Comparison of ENCODE assay signal across 13 mouse cellular contexts in the genomic region with DNA sequence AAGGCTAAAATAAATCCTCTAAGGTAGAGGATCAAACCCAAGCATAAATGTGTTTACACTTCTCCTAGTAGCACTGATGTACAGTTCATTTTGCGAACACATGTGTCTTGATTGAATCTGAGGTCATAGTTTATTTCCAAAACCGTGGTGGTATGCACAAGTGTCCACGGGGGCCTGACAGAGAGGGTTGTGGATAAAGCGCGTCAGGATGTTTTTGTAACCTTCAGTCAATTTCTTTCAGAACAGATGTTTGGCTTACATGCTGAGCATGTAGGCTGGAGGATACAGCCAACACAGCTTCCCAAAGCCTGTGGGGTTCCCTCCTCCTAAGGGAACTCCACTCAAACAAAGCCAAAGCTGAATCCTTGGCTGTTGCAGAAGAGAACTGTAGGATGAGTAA.
DNase-seq lines count a peak whose midpoint lies in the region; ATAC-seq lines count a peak whose summit lies in the region.
"Had no signal": no experiment of that assay in that cellular context is flagged by ENCODE, and none has a peak within 500 bp of the region (broad histone marks: within the 10 kb centered on the region; RNA-seq: fewer than 3 reads in every experiment).

No protein-coding gene starts in this region.

- DNase-seq in heart, adult 8-10 months (ENCODE audit: low spot score) = peak; percentile 4
- peak; percentile 28 for DNase-seq in midbrain, embryonic 14.5 days
- peak; percentile 17 for DNase-seq in embryonic facial prominence, embryonic 10.5 days (ENCODE audit: low spot score)
- DNase-seq in hindbrain, embryonic 14.5 days (ENCODE audit: low spot score) = peak; percentile 36
- no peak for DNase-seq in urinary bladder, postnatal 25 days (ENCODE audit: low spot score)
- DNase-seq in left cerebral cortex, adult 18-20 months (ENCODE audit: low spot score in 2 of 2) = no peak
- DNase-seq: adrenal gland, adult 2 months; cerebellum, postnatal 14 days; kidney, postnatal 25 days had no signal

- H3K9ac ChIP-seq in heart, embryonic 11.5 days (ENCODE audit: low read depth, low read length) = no peak overlapping the region
- no peak overlapping the region for H3K9ac ChIP-seq in midbrain, embryonic 14.5 days (replicated peaks; ENCODE audit: low read length)
- no peak overlapping the region for H3K9ac ChIP-seq in midbrain, embryonic 13.5 days (replicated peaks)
- no peak overlapping the region for H3K9ac ChIP-seq in hindbrain, embryonic 14.5 days
- H3K9ac ChIP-seq: limb, embryonic 15.5 days had no signal

- H3K4me3 ChIP-seq in heart, embryonic 11.5 days (ENCODE audit: low read depth, low read length) = no peak overlapping the region
- H3K4me3 ChIP-seq in midbrain, embryonic 14.5 days (replicated peaks; ENCODE audit: low read depth, low read length) = no peak overlapping the region
- no peak overlapping the region for H3K4me3 ChIP-seq in midbrain, embryonic 13.5 days (replicated peaks)
- H3K4me3 ChIP-seq in embryonic facial prominence, embryonic 10.5 days = no peak overlapping the region
- no peak overlapping the region for H3K4me3 ChIP-seq in hindbrain, embryonic 14.5 days (replicated peaks; ENCODE audit: low read length)
- H3K4me3 ChIP-seq: limb, embryonic 15.5 days had no signal

- no peaks in the 10 kb centered on the region for H3K4me1 ChIP-seq in heart, embryonic 11.5 days (ENCODE audit: control insufficient read depth, insufficient read depth, low read length)
- no peaks in the 10 kb centered on the region for H3K4me1 ChIP-seq in midbrain, embryonic 14.5 days (ENCODE audit: control insufficient read depth, insufficient read depth, low read length)
- 0 out of 2 replicates have a peak, but pooled peaks cover under 1% of the 10 kb centered on the region for H3K4me1 ChIP-seq in midbrain, embryonic 13.5 days (replicated peaks)
- no peaks in the 10 kb centered on the region for H3K4me1 ChIP-seq in embryonic facial prominence, embryonic 10.5 days
- no peaks in the 10 kb centered on the region for H3K4me1 ChIP-seq in hindbrain, embryonic 14.5 days (replicated peaks; ENCODE audit: control insufficient read depth, insufficient read depth, low read length)
- H3K4me1 ChIP-seq: limb, embryonic 15.5 days had no signal

- no peak for ATAC-seq in heart, embryonic 11.5 days (replicated peaks; ENCODE audit: insufficient number of reproducible peaks, low FRiP score, low TSS enrichment)
- ATAC-seq in midbrain, embryonic 14.5 days (ENCODE audit: low FRiP score, low TSS enrichment) = no peak
- ATAC-seq in midbrain, embryonic 13.5 days = no peak
- no peak for ATAC-seq in hindbrain, embryonic 14.5 days (ENCODE audit: low FRiP score)

- H3K4me2 ChIP-seq in heart, embryonic 11.5 days = no peak overlapping the region
- H3K4me2 ChIP-seq in midbrain, embryonic 14.5 days (ENCODE audit: low read length) = no peak overlapping the region
- no peak overlapping the region for H3K4me2 ChIP-seq in midbrain, embryonic 13.5 days (replicated peaks)
- H3K4me2 ChIP-seq in hindbrain, embryonic 14.5 days (replicated peaks) = no peak overlapping the region
- H3K4me2 ChIP-seq: limb, embryonic 15.5 days had no signal

- H3K27me3 ChIP-seq in heart, embryonic 11.5 days (ENCODE audit: control insufficient read depth, insufficient read depth, low read length) = no peaks in the 10 kb centered on the region
- no peaks in the 10 kb centered on the region for H3K27me3 ChIP-seq in midbrain, embryonic 14.5 days (ENCODE audit: control insufficient read depth, insufficient read depth, low read length)
- no peaks in the 10 kb centered on the region for H3K27me3 ChIP-seq in midbrain, embryonic 13.5 days
- no peaks in the 10 kb centered on the region for H3K27me3 ChIP-seq in embryonic facial prominence, embryonic 10.5 days (replicated peaks; ENCODE audit: low read depth, poor library complexity, severe bottlenecking)
- H3K27me3 ChIP-seq in hindbrain, embryonic 14.5 days (ENCODE audit: control insufficient read depth, insufficient read depth, low read length) = no peaks in the 10 kb centered on the region
- H3K27me3 ChIP-seq: CH12.LX; limb, embryonic 15.5 days had no signal

- WGBS in heart, embryonic 11.5 days (ENCODE audit: insufficient replicate concordance) = 61% methylated on average over 5 of the region's 5 CpGs
- WGBS in midbrain, embryonic 14.5 days = 71% methylated on average over 5 of the region's 5 CpGs
- WGBS in midbrain, embryonic 13.5 days = 76% methylated on average over 5 of the region's 5 CpGs
- WGBS in embryonic facial prominence, embryonic 10.5 days = 55% methylated on average over 5 of the region's 5 CpGs
- 52% methylated on average over 5 of the region's 5 CpGs for WGBS in hindbrain, embryonic 14.5 days

- H3K36me3 ChIP-seq in heart, embryonic 11.5 days (ENCODE audit: control insufficient read depth, insufficient read depth, low read length) = no peaks in the 10 kb centered on the region
- no peaks in the 10 kb centered on the region for H3K36me3 ChIP-seq in midbrain, embryonic 14.5 days (ENCODE audit: control insufficient read depth, insufficient read depth, low read length)
- H3K36me3 ChIP-seq in midbrain, embryonic 13.5 days = no peaks in the 10 kb centered on the region
- no peaks in the 10 kb centered on the region for H3K36me3 ChIP-seq in embryonic facial prominence, embryonic 10.5 days (replicated peaks)
- no peaks in the 10 kb centered on the region for H3K36me3 ChIP-seq in hindbrain, embryonic 14.5 days (replicated peaks; ENCODE audit: control insufficient read depth, insufficient read depth)
- H3K36me3 ChIP-seq: limb, embryonic 15.5 days had no signal

- H3K9me3 ChIP-seq in heart, embryonic 11.5 days (replicated peaks; ENCODE audit: control insufficient read depth, low read length) = no peaks in the 10 kb centered on the region
- H3K9me3 ChIP-seq in midbrain, embryonic 14.5 days (ENCODE audit: control insufficient read depth, low read length) = no peaks in the 10 kb centered on the region
- H3K9me3 ChIP-seq in midbrain, embryonic 13.5 days = no peaks in the 10 kb centered on the region
- H3K9me3 ChIP-seq in embryonic facial prominence, embryonic 10.5 days = no peaks in the 10 kb centered on the region
- H3K9me3 ChIP-seq in hindbrain, embryonic 14.5 days (ENCODE audit: control insufficient read depth, low read length) = no peaks in the 10 kb centered on the region
- H3K9me3 ChIP-seq: limb, embryonic 15.5 days had no signal

- no peak overlapping the region for H3K27ac ChIP-seq in heart, embryonic 11.5 days (ENCODE audit: low read depth, low read length)
- H3K27ac ChIP-seq in midbrain, embryonic 14.5 days (replicated peaks; ENCODE audit: low read depth, low read length) = no peak overlapping the region
- no peak overlapping the region for H3K27ac ChIP-seq in midbrain, embryonic 13.5 days
- H3K27ac ChIP-seq in embryonic facial prominence, embryonic 10.5 days (replicated peaks) = no peak overlapping the region
- no peak overlapping the region for H3K27ac ChIP-seq in hindbrain, embryonic 14.5 days
- H3K27ac ChIP-seq: limb, embryonic 15.5 days had no signal

Comparison
In these comparisons a context has a peak if more than half of its experiments do, and no peak if none do; other contexts are left out.
1. DNase-seq: peak in heart, adult 8-10 months (single experiment), midbrain, embryonic 14.5 days (single experiment), embryonic facial prominence, embryonic 10.5 days (single experiment) and hindbrain, embryonic 14.5 days (single experiment); none in urinary bladder, postnatal 25 days (single experiment) and left cerebral cortex, adult 18-20 months (0 of 2).